Mouse (Mus musculus) C2C12 (cell line): ENCODE data around the gene Col4a5. TPM values are rescaled to one million over a fixed set of nuclear protein-coding genes. Genes with fewer than 3 reads are reported as not detected.

Experiments used
- H3K27me3 ChIP-seq: one replicate; pipeline ENCODE4 v1.6.1; 2011; ENCODE audit not compliant: control insufficient read depth, insufficient read depth, insufficient read length
- H3K36me3 ChIP-seq: one replicate; pipeline ENCODE4 v1.6.1; 2011; ENCODE audit not compliant: control insufficient read depth, insufficient read depth
- H3K4me3 ChIP-seq: one replicate; pipeline ENCODE4 v1.5.1; 2011; ENCODE audit warnings: mild to moderate bottlenecking, control low read depth; ENCODE audit not compliant: poor library complexity, insufficient read depth, severe bottlenecking
- H3K79me2 ChIP-seq: one replicate; pipeline ENCODE4 v1.6.1; 2011; ENCODE audit not compliant: control insufficient read depth, insufficient read depth
- H3K79me3 ChIP-seq: one replicate; pipeline ENCODE4 v1.6.1; 2011; ENCODE audit warnings: low read depth, control low read depth
- H3ac ChIP-seq: one replicate; pipeline ENCODE3; 2011; ENCODE audit warnings: low read depth; ENCODE audit not compliant: control insufficient read depth, insufficient read length
- CEBPB ChIP-seq: IDR thresholded peaks from one replicate; pipeline ENCODE4 v1.6.1; 2011; ENCODE audit warnings: low read depth, mild to moderate bottlenecking, control low read depth, moderate library complexity
- CTCF ChIP-seq: IDR thresholded peaks from one replicate; pipeline ENCODE4 v1.5.1; 2011; ENCODE audit not compliant: control insufficient read depth, insufficient read depth, insufficient read length
- FOSL1 ChIP-seq: IDR thresholded peaks from one replicate; pipeline ENCODE4 v1.8.0; 2011; ENCODE audit warnings: mild to moderate bottlenecking, low read length; ENCODE audit not compliant: poor library complexity, insufficient read depth, severe bottlenecking
- MAX ChIP-seq: IDR thresholded peaks from one replicate; pipeline ENCODE4 v1.6.1; 2011; ENCODE audit warnings: mild to moderate bottlenecking, control low read depth
- MYOD1 ChIP-seq: IDR thresholded peaks from one replicate; pipeline ENCODE4 v1.6.1; 2011; ENCODE audit warnings: low read depth; ENCODE audit not compliant: control insufficient read depth, insufficient read length
- MYOG ChIP-seq: IDR thresholded peaks from one replicate; pipeline ENCODE4 v1.6.1; 2011; ENCODE audit not compliant: control insufficient read depth, insufficient read length; ENCODE audit errors: extremely low read depth
- USF1 ChIP-seq: IDR thresholded peaks from one replicate; pipeline ENCODE4 v1.6.1; 2011; ENCODE audit warnings: low read depth, mild to moderate bottlenecking, control low read depth, moderate library complexity
- polyA plus RNA-seq: library from polyadenylated mRNA; unstranded; fragments of >200 nt; fragmentation: generic; extraction: Trizol; gene quantifications from one replicate; pipeline ENCODE4 v1.2.1, GENCODE M21; 2012; ENCODE audit warnings: missing spikeins

Col4a5 gene
- polyA plus RNA-seq, 1 experiment = 5.5 TPM

GRCm38 (mm10) chrX:141475566-141476327, 562 bp downstream of the Col4a5 start:
- peak overlapping the region; percentile 34 for H3K4me3 ChIP-seq
- peak overlapping the region; percentile 71 for H3ac ChIP-seq
- H3K36me3 ChIP-seq = no peaks in the 10 kb centered on the region
- no peaks in the 10 kb centered on the region for H3K27me3 ChIP-seq
- peaks cover 2% of the 10 kb centered on the region for H3K79me3 ChIP-seq
- no peaks in the 10 kb centered on the region for H3K79me2 ChIP-seq
- TF ChIP-seq CEBPB = no peak

GRCm38 (mm10) chrX:141494545-141494944, 19.4 kb downstream of the Col4a5 start:
- no peak overlapping the region for H3ac ChIP-seq
- no peak overlapping the region for H3K4me3 ChIP-seq
- no peaks in the 10 kb centered on the region for H3K27me3 ChIP-seq
- H3K79me3 ChIP-seq = no peaks in the 10 kb centered on the region
- no peak for TF ChIP-seq CTCF
- TF ChIP-seq MAX = no peak
- no peak for TF ChIP-seq FOSL1
- no peak for TF ChIP-seq CEBPB
- no peak for TF ChIP-seq USF1
- no peak for TF ChIP-seq MYOD1
- TF ChIP-seq MYOG = no peak
- no peaks in the 10 kb centered on the region for H3K36me3 ChIP-seq
- no peaks in the 10 kb centered on the region for H3K79me2 ChIP-seq

- no peaks in the 10 kb centered on the region for H3K79me2 ChIP-seq
- no peaks in the 10 kb centered on the region for H3K36me3 ChIP-seq
- no peak overlapping the region for H3ac ChIP-seq
- H3K79me3 ChIP-seq = no peaks in the 10 kb centered on the region
- no peak for TF ChIP-seq FOSL1
- no peak for TF ChIP-seq MYOG
- no peak for TF ChIP-seq CTCF
- TF ChIP-seq MAX = no peak
- TF ChIP-seq USF1 = no peak
- TF ChIP-seq CEBPB = no peak
- TF ChIP-seq MYOD1 = no peak
- no peak overlapping the region for H3K4me3 ChIP-seq
- H3K27me3 ChIP-seq = no peaks in the 10 kb centered on the region
Measured at GRCm38 (mm10) chrX:141503125-141503524, 27.9 kb downstream of the Col4a5 start.

GRCm38 (mm10) chrX:141533447-141533846, 58.3 kb downstream of the Col4a5 start:
- Histone ChIP-seq H3K79me3 (no peaks in the 10 kb centered on the region), H3K27me3 (no peaks in the 10 kb centered on the region), H3K79me2 (no peaks in the 10 kb centered on the region), H3K36me3 (no peaks in the 10 kb centered on the region), H3K4me3 (no peak overlapping the region), H3ac (no peak overlapping the region)
- TF ChIP-seq FOSL1 = peak; percentile 39
- TF ChIP-seq MYOG = no peak

- TF ChIP-seq MYOG = no peak
- no peak for TF ChIP-seq USF1
- no peak for TF ChIP-seq CTCF
- TF ChIP-seq FOSL1 = no peak
- TF ChIP-seq MAX = no peak
- no peak for TF ChIP-seq CEBPB
- no peak for TF ChIP-seq MYOD1
- H3K4me3 ChIP-seq = no peak overlapping the region
- no peaks in the 10 kb centered on the region for H3K36me3 ChIP-seq
- H3K79me2 ChIP-seq = no peaks in the 10 kb centered on the region
- H3K27me3 ChIP-seq = no peaks in the 10 kb centered on the region
- H3ac ChIP-seq = no peak overlapping the region
- H3K79me3 ChIP-seq = no peaks in the 10 kb centered on the region
Measured at GRCm38 (mm10) chrX:141547471-141547870, 72.3 kb downstream of the Col4a5 start.

- no peaks in the 10 kb centered on the region for H3K36me3 ChIP-seq
- H3K79me3 ChIP-seq = no peaks in the 10 kb centered on the region
- no peaks in the 10 kb centered on the region for H3K79me2 ChIP-seq
- H3K27me3 ChIP-seq = no peaks in the 10 kb centered on the region
- no peak overlapping the region for H3ac ChIP-seq
- H3K4me3 ChIP-seq = no peak overlapping the region
- TF ChIP-seq FOSL1 (no peak), CTCF (no peak), MAX (no peak), MYOG (no peak), MYOD1 (no peak), CEBPB (no peak), USF1 (no peak)
Measured at GRCm38 (mm10) chrX:141590242-141590641, 115.1 kb downstream of the Col4a5 start.
